Mouse (Mus musculus) splenic B cell, adult 2 months (primary cell): Measurements from ENCODE around the gene Zmiz1.
A peak's percentile ranks its signal among the peaks of the same experiment; 100 is the strongest.

Source experiments
- DNase-seq: peaks from one replicate; pipeline ENCODE4 v3.0.0-alpha.2; 2011; ENCODE audit warnings: low read depth, low spot score
- H3K27me3 ChIP-seq: 2 replicates; pipeline ENCODE4 v1.6.1; 2012; ENCODE audit warnings: mild to moderate bottlenecking, low read length, moderate library complexity, mixed read lengths; ENCODE audit not compliant: control insufficient read depth, poor library complexity, insufficient read depth, severe bottlenecking
- H3K36me3 ChIP-seq: 2 replicates; pipeline ENCODE4 v1.6.1; 2012; ENCODE audit warnings: mild to moderate bottlenecking, low read length, moderate library complexity, mixed read lengths; ENCODE audit not compliant: control insufficient read depth, poor library complexity, insufficient read depth, severe bottlenecking

Gene Zmiz1

DNA sequence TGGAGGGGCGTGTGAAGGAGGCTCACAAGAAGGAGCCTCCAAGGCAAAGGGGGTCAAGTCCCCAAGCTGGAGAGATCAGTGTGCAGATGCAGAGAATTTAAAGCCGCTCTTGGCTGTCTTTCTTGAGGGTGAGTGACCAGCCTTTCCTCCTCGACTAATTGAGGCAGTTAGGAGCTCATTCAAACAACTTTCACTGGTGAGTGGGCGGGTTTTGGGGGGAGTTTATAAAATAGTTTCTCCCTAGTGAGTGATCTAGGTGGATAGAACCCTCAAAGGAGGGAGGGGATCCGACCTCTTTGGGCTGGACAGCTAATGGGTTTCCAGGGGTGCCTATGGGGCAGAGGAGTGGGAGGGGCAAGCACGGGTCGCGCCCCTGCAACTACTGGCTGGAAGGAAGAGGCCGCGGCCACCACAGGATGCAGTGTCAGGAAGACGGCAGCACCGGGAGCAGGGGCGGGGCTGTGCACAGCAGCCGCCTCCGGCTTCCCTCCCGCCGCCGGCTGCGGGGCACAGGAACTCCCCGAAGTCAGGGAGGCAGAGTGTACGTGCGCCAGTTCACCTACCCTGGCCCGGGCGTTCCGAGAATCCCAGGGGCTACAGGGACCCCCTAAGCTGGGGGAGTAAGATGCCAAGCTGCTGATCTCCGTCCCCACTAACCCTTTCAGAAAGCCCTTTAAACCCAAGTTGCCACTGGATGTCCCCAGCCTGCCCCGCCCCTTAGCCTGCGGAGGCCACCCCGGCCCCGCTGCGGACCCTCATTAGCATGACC is 147.6 kb downstream of the Zmiz1 start:
- Histone ChIP-seq H3K36me3 (no peaks in the 10 kb centered on the region; the same call in 1 of the 2 replicates), H3K27me3 (no peaks in the 10 kb centered on the region; the same call in 1 of the 2 replicates)
- peak; percentile 56 for DNase-seq

DNA sequence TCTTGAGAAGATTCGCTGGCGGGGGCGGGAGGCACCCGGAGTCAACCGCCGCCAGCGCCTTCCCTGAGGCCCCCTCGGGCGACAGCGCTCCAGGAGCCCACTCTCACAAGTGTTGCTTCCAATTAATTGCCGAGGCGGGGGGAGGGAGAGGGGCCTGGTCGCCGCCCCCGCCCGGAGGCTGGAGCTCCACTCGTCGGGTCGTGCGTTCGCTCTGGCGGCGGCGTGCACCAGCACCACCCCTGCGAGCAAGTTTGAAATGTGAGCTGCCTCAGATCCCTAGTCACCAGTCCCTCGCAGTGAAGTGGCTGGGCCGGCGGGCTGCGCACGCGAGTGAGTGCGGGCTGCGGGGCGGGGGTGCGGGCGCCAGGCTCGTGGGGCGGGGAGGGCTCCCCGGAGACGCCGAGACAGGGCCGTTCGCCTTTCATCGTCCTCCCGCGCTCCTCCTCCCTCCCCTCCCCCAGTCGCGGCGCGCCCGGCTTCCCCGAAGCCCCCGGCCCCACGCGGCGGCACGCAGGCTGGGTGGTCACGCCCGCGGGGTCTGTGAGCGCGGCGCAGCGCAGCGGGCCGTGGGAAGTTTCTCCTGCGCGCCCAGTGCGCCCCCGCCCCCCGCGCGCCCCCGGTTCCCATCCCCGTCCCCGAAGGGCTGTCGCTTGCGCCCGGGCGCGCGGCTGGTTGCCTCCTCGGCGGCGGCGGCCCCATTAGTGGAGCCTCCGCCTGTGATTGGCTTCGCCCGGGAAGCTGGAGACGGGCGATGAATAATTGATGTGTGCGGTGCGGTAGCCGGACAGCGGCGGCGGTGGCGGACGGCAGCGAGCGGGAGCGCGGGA is 148.4 kb downstream of the Zmiz1 start:
- peak; percentile 46 for DNase-seq
- no peaks in the 10 kb centered on the region; the same call in 1 of the 2 replicates for H3K27me3 ChIP-seq
- no peaks in the 10 kb centered on the region; the same call in 1 of the 2 replicates for H3K36me3 ChIP-seq

DNA sequence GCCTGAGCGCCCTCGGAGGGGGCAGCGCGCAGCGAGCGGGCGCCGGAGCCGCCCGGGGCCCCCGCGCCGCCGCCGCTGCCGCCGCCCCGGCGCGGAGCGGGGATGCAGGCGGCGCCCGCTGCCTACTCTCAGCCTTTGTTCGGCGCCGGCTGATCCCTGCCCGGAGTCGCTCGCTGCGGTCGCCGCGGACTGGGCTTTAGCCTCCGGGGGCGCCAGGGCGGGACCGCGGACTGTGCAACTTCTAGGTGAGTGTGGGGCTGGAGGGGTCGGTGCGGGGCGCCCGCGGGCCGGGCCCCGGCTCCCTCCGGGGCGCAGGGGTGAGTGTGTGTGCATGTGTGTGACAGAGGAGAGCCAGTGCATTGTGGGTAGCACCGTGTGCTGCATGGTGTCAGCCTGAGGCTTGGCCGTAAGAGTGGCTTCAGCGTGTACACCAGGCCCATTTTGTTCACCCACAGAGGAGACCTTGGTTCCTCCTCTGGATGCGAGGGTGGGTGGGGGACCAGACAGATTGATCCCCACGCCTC is 149.0 kb downstream of the Zmiz1 start:
- DNase-seq, result peak; percentile 73
- Histone ChIP-seq H3K27me3 (no peaks in the 10 kb centered on the region; the same call in 1 of the 2 replicates), H3K36me3 (no peaks in the 10 kb centered on the region; the same call in 1 of the 2 replicates)

- Histone ChIP-seq H3K36me3 (no peaks in the 10 kb centered on the region; the same call in 1 of the 2 replicates), H3K27me3 (no peaks in the 10 kb centered on the region; the same call in 1 of the 2 replicates)
- DNase-seq, result no peak
Measured at GRCm38 (mm10) chr14:25608618-25609017, 149.6 kb downstream of the Zmiz1 start.

DNA sequence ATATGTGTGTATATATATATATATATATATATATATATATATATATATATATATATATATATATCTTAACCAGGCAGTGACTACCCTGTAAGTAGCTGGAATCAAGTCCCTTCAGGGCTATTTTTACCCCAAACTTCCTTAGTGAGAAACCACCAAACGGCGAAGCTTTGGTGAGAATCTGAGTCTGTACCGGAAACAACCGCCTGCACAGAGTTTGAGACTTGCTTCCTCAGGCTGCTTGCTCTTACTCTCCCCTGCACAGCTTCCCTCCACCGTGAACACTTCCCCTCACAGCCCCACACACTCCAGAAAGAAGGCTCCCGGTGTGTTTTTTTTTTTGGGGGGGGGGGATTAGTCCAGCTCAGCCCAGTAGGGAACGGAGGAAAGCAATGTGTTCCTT is 150.4 kb downstream of the Zmiz1 start:
- peak; percentile 63 for DNase-seq
- Histone ChIP-seq H3K27me3 (no peaks in the 10 kb centered on the region; the same call in 1 of the 2 replicates), H3K36me3 (no peaks in the 10 kb centered on the region; the same call in 1 of the 2 replicates)

- Histone ChIP-seq H3K27me3 (no peaks in the 10 kb centered on the region; the same call in 1 of the 2 replicates), H3K36me3 (no peaks in the 10 kb centered on the region; the same call in 1 of the 2 replicates)
- DNase-seq, result no peak
Measured at GRCm38 (mm10) chr14:25610396-25611158, 151.6 kb downstream of the Zmiz1 start.

GRCm38 (mm10) chr14:25611159-25611697 is 152.2 kb downstream of the Zmiz1 start:
- DNase-seq, result no peak
- Histone ChIP-seq H3K36me3 (no peaks in the 10 kb centered on the region; the same call in 1 of the 2 replicates), H3K27me3 (no peaks in the 10 kb centered on the region; the same call in 1 of the 2 replicates)

DNA sequence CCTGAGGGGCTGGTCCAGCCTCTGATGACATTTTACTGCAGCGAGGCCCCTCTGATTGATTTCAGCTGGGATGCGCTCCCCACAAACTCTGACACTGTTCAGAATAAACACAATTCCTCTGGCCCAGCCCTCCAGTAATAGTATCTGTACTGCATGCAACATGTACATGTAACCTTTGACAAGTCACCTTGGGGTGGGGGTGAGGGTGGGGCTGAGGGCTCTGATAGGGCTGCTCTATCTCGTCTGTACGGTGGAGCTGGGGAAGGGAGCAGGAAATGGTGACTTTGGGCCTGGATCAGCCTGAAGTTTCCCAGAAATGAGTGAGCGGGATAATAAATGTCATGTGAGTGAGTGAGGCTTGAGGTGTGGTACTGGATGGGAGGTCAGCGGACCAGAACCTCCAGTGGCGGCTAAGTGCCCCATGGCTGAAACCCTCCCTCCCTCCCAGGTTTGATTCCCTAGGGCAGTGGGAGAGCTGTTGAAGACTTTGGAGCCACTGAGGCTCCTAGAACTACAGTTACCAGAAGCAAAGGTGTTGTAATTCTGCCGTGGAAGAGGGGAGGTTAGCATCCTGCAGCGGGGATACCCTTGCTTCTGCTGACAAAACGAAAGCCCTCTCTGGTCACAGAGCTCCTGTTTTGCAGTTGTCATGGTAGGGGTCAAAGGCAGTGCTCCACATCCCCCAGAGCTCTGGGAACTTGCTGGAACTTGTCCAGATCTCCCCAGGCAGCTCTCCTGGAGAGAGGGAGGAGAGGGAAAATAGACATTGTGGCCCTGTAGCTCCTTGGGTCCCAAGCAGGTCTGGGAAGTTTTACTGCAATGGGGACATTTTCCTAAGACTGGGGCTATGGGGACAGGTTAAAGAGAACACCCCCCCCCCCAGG is 153.1 kb downstream of the Zmiz1 start:
- Histone ChIP-seq H3K36me3 (no peaks in the 10 kb centered on the region; the same call in 1 of the 2 replicates), H3K27me3 (no peaks in the 10 kb centered on the region; the same call in 1 of the 2 replicates)
- DNase-seq, result no peak

DNA sequence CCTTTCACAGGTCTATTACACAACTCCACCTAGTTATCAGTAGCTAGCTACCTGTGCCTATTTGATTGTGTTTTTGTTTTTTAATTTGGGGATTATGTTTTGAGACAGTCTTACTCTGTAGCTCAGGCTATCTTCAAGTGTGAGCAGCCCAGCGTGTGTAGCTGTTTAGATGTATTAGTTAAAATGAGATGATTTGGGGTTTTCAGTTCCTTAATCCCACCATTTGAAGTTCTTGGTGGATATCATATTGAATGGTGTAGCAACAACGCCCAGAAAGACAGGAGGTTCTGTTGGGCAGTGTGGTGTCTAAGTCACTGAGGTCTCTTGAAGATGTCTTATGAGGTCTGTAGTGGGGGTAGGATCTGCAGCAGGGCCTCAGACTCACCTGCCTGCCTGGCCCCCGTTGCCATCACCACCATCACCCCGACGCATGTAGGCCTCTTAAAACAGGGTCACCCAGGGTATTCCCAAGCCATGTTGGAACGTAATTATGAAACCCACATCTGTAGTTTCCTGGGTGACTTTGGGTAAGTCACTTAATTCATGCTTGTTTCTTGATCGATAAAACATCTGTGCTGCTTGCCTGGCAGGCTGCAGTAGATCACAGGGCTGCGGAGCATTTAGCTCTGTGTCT is 155.1 kb downstream of the Zmiz1 start:
- Histone ChIP-seq H3K27me3 (no peaks in the 10 kb centered on the region), H3K36me3 (no peaks in the 10 kb centered on the region; the same call in 1 of the 2 replicates)
- DNase-seq, result no peak

GRCm38 (mm10) chr14:25614684-25615083 is 155.7 kb downstream of the Zmiz1 start:
- no peaks in the 10 kb centered on the region; the same call in 1 of the 2 replicates for H3K36me3 ChIP-seq
- peak; percentile 59 for DNase-seq
- no peaks in the 10 kb centered on the region for H3K27me3 ChIP-seq

DNA sequence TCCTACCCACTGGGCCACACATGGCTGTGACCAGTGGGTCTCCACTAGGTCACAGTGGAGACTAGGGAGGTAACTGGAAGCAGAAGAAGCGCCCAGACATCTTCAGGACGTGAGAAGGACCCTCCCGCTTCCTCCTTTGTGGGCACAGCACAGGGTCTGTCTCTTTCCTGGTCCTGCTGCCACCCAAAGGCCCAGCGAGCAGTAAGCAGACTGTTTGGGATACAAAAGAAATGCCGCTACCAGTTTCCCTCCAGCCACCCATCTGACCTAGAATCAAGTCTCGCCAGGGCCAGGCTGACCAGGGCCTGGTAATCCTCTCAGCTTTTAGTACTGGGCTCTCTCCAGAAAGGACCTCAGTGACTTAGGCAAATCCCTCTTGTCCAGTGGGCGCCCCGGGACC is 156.6 kb downstream of the Zmiz1 start:
- DNase-seq, result no peak
- Histone ChIP-seq H3K27me3 (no peaks in the 10 kb centered on the region), H3K36me3 (no peaks in the 10 kb centered on the region; the same call in 1 of the 2 replicates)

DNA sequence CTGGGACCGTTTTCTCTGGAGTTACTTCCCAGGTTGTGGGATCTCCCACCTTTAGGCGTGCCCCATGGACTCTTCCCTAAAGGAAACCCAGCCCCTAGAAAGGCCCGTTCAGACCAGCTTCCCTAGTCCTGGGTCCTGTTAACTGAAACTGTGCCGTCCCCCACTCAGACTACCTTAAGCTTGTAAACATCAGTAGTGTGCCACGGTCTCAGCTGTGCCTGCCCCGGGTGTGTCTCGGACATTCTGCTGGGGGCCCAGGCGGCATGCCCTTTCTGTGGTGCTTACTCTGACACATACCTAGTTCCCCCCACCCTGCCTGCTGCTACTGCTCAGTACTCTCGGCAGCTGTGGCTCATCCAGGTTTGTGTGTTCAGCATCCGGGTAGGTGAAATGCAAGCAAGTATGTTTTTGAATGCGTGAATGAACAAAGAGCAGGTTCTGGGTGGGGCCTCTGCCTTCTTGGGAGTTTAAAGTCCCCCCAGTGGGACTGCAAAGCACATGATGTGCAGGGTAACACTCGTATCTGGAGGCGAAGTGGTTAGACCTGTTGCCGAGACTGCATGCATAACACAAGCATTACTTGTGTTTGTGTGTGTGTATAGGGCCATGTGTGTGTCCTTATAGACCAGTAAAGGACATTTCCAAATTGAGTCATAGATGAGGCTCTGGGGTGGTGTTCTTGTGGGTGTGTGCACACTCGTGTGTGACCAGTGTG is 157.2 kb downstream of the Zmiz1 start:
- Histone ChIP-seq H3K27me3 (no peaks in the 10 kb centered on the region), H3K36me3 (no peaks in the 10 kb centered on the region; the same call in 1 of the 2 replicates)
- DNase-seq, result peak; percentile 36
